In the genomic region with DNA sequence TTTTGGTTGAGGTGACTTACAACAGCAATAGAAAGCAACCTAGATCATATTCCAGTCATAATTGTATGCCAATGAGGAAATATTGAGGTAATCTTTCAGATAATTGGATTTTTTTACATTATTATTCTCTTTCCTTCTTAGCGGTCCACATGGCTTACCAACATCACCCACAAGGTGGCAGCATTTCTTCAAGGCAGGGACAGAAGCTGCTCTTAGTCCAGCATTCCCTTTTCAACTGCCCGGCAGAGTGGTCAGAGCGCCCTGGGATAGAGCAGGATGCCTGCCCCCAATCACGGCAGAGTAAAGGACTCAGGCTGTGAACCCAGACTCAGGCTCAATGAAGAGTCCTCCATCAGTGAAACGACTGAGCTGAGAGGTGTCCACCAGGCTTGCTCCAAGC, we compare ENCODE assay signal across 8 mouse cellular contexts. TPM values are rescaled to one million over a fixed set of nuclear protein-coding genes. Genes with fewer than 3 reads are reported as not detected.
A peak's percentile ranks its signal among the peaks of the same experiment; 100 is the strongest.
DNase-seq lines count a peak whose midpoint lies in the region; ATAC-seq lines count a peak whose summit lies in the region.

No protein-coding gene starts in this region.

- no peak overlapping the region for H3K4me2 ChIP-seq in midbrain, embryonic 16.5 days (ENCODE audit: low read length)
- H3K4me2 ChIP-seq in limb, embryonic 12.5 days: 0 out of 2 replicates have a peak overlapping the region, but pooled peaks have one; percentile 4
- H3K4me2 ChIP-seq in neural tube, embryonic 15.5 days: no peak overlapping the region

- H3K4me1 ChIP-seq in midbrain, embryonic 10.5 days: peaks cover 30% of the 10 kb centered on the region
- H3K4me1 ChIP-seq in midbrain, embryonic 16.5 days (ENCODE audit: control insufficient read depth, insufficient read depth, low read length): peaks cover 8% of the 10 kb centered on the region
- peaks cover 38% of the 10 kb centered on the region for H3K4me1 ChIP-seq in embryonic facial prominence, embryonic 10.5 days
- H3K4me1 ChIP-seq in limb, embryonic 12.5 days (replicated peaks): peaks cover 26% of the 10 kb centered on the region
- peaks cover 19% of the 10 kb centered on the region for H3K4me1 ChIP-seq in neural tube, embryonic 15.5 days

- no peak for ATAC-seq in midbrain, embryonic 16.5 days
- no peak for ATAC-seq in limb, embryonic 12.5 days (ENCODE audit: insufficient number of reproducible peaks, insufficient read depth, low FRiP score, low TSS enrichment, low read depth)
- peak; percentile 58; the same call in 1 of the 2 replicates for ATAC-seq in neural tube, embryonic 15.5 days (ENCODE audit: low FRiP score)

- no peaks in the 10 kb centered on the region for H3K9me3 ChIP-seq in midbrain, embryonic 10.5 days (replicated peaks)
- H3K9me3 ChIP-seq in midbrain, embryonic 16.5 days (replicated peaks; ENCODE audit: control insufficient read depth, low read length, poor library complexity, severe bottlenecking): no peaks in the 10 kb centered on the region
- no peaks in the 10 kb centered on the region for H3K9me3 ChIP-seq in embryonic facial prominence, embryonic 10.5 days
- no peaks in the 10 kb centered on the region for H3K9me3 ChIP-seq in limb, embryonic 12.5 days
- no peaks in the 10 kb centered on the region for H3K9me3 ChIP-seq in neural tube, embryonic 15.5 days (replicated peaks)

- H3K4me3 ChIP-seq in midbrain, embryonic 10.5 days: no peak overlapping the region
- H3K4me3 ChIP-seq in midbrain, embryonic 16.5 days (ENCODE audit: low read depth, low read length): no peak overlapping the region
- 0 out of 2 replicates have a peak overlapping the region, but pooled peaks have one; percentile 63 for H3K4me3 ChIP-seq in embryonic facial prominence, embryonic 10.5 days
- no peak overlapping the region for H3K4me3 ChIP-seq in limb, embryonic 12.5 days (replicated peaks)
- H3K4me3 ChIP-seq in neural tube, embryonic 15.5 days (replicated peaks): no peak overlapping the region

- no peak overlapping the region for H3K27ac ChIP-seq in midbrain, embryonic 10.5 days (replicated peaks)
- H3K27ac ChIP-seq in midbrain, embryonic 16.5 days (ENCODE audit: low read length): no peak overlapping the region
- H3K27ac ChIP-seq in embryonic facial prominence, embryonic 10.5 days (replicated peaks): 0 out of 2 replicates have a peak overlapping the region, but pooled peaks have one; percentile 41
- H3K27ac ChIP-seq in limb, embryonic 12.5 days: no peak overlapping the region
- H3K27ac ChIP-seq in neural tube, embryonic 15.5 days (replicated peaks): no peak overlapping the region

- no peaks in the 10 kb centered on the region for H3K36me3 ChIP-seq in midbrain, embryonic 10.5 days
- H3K36me3 ChIP-seq in midbrain, embryonic 16.5 days (ENCODE audit: control insufficient read depth, insufficient read depth, low read length): no peaks in the 10 kb centered on the region
- no peaks in the 10 kb centered on the region for H3K36me3 ChIP-seq in embryonic facial prominence, embryonic 10.5 days (replicated peaks)
- H3K36me3 ChIP-seq in limb, embryonic 12.5 days: no peaks in the 10 kb centered on the region
- no peaks in the 10 kb centered on the region for H3K36me3 ChIP-seq in neural tube, embryonic 15.5 days

- peaks cover 61% of the 10 kb centered on the region for H3K27me3 ChIP-seq in midbrain, embryonic 10.5 days (ENCODE audit: low read depth, poor library complexity, severe bottlenecking)
- peaks cover 28% of the 10 kb centered on the region for H3K27me3 ChIP-seq in midbrain, embryonic 16.5 days (ENCODE audit: control insufficient read depth, insufficient read depth, low read depth, low read length)
- peaks cover 81% of the 10 kb centered on the region for H3K27me3 ChIP-seq in embryonic facial prominence, embryonic 10.5 days (replicated peaks; ENCODE audit: low read depth, poor library complexity, severe bottlenecking)
- peaks cover 71% of the 10 kb centered on the region for H3K27me3 ChIP-seq in limb, embryonic 12.5 days
- peaks cover 47% of the 10 kb centered on the region for H3K27me3 ChIP-seq in neural tube, embryonic 15.5 days (replicated peaks)

- WGBS in midbrain, embryonic 10.5 days: 4% methylated on average over 5 of the region's 5 CpGs
- WGBS in midbrain, embryonic 16.5 days: 1% methylated on average over 5 of the region's 5 CpGs
- WGBS in embryonic facial prominence, embryonic 10.5 days: 2% methylated on average over 5 of the region's 5 CpGs
- 0% methylated on average over 5 of the region's 5 CpGs for WGBS in limb, embryonic 12.5 days
- 0% methylated on average over 5 of the region's 5 CpGs for WGBS in neural tube, embryonic 15.5 days

- H3K9ac ChIP-seq in midbrain, embryonic 16.5 days (ENCODE audit: low read depth, low read length): no peak overlapping the region
- no peak overlapping the region for H3K9ac ChIP-seq in limb, embryonic 12.5 days (replicated peaks)
- no peak overlapping the region for H3K9ac ChIP-seq in neural tube, embryonic 15.5 days (replicated peaks)

- peak; percentile 80 for DNase-seq in midbrain, embryonic 10.5 days (ENCODE audit: low spot score)
- peak; percentile 38 to 39 for DNase-seq in adrenal gland, postnatal 4 days (ENCODE audit: low spot score in 2 of 2)
- peak; percentile 83 for DNase-seq in embryonic facial prominence, embryonic 10.5 days (ENCODE audit: low spot score)
- peak; percentile 40 for DNase-seq in induced T-regulatory cell, adult 2 months (ENCODE audit: low read depth)
- DNase-seq in T-cell, adult 2 months (ENCODE audit: low spot score): no peak

RNA-seq across cellular contexts. Expression of a gene that starts 1.8 kb away (rescaled TPM):
- polyA plus RNA-seq in midbrain, embryonic 10.5 days (2016; fragmentation: Nextera tagmentation; extraction: Ambion mirVana): 3.5 and 4.9 TPM in 2 replicates
- 0.75 and 1.5 TPM in 2 replicates for polyA plus RNA-seq in midbrain, embryonic 16.5 days (2015; fragmentation: Nextera tagmentation; extraction: Ambion mirVana)
- 1 to 10 TPM; 5.2 to 5.7 TPM for total RNA-seq in adrenal gland, postnatal 4 days (2021)
- 7.1 and 7.6 TPM in 2 replicates for polyA plus RNA-seq in embryonic facial prominence, embryonic 10.5 days (2016; fragmentation: Nextera tagmentation; extraction: Ambion mirVana)
- polyA plus RNA-seq in limb, embryonic 12.5 days (2016; fragmentation: Nextera tagmentation; extraction: Ambion mirVana): 1.4 and 1.7 TPM in 2 replicates
- polyA plus RNA-seq in neural tube, embryonic 15.5 days (2015; fragmentation: Nextera tagmentation; extraction: Ambion mirVana): 2.8 and 3.7 TPM in 2 replicates

RNA-seq across cellular contexts. Expression of a gene that starts 51.1 kb away (rescaled TPM):
- polyA plus RNA-seq in midbrain, embryonic 10.5 days (2016; fragmentation: Nextera tagmentation; extraction: Ambion mirVana): 8.7 and 9.1 TPM in 2 replicates
- polyA plus RNA-seq in midbrain, embryonic 16.5 days (2015; fragmentation: Nextera tagmentation; extraction: Ambion mirVana): 6.8 and 7.0 TPM in 2 replicates
- total RNA-seq in adrenal gland, postnatal 4 days (2021): 10 to 100 TPM; 11.2 to 12.1 TPM
- 10.0 and 10.2 TPM in 2 replicates for polyA plus RNA-seq in embryonic facial prominence, embryonic 10.5 days (2016; fragmentation: Nextera tagmentation; extraction: Ambion mirVana)
- polyA plus RNA-seq in limb, embryonic 12.5 days (2016; fragmentation: Nextera tagmentation; extraction: Ambion mirVana): 9.5 and 10.0 TPM in 2 replicates
- polyA plus RNA-seq in neural tube, embryonic 15.5 days (2015; fragmentation: Nextera tagmentation; extraction: Ambion mirVana): 5.3 and 6.9 TPM in 2 replicates

RNA-seq across cellular contexts. Expression of a gene that starts 59.1 kb away (rescaled TPM):
- polyA plus RNA-seq in midbrain, embryonic 10.5 days (2016; fragmentation: Nextera tagmentation; extraction: Ambion mirVana): 10.2 and 16.1 TPM in 2 replicates
- 14.2 and 14.9 TPM in 2 replicates for polyA plus RNA-seq in midbrain, embryonic 16.5 days (2015; fragmentation: Nextera tagmentation; extraction: Ambion mirVana)
- 10 to 100 TPM; 44.0 to 46.6 TPM for total RNA-seq in adrenal gland, postnatal 4 days (2021)
- 10.9 and 11.0 TPM in 2 replicates for polyA plus RNA-seq in embryonic facial prominence, embryonic 10.5 days (2016; fragmentation: Nextera tagmentation; extraction: Ambion mirVana)
- 11.4 and 14.5 TPM in 2 replicates for polyA plus RNA-seq in limb, embryonic 12.5 days (2016; fragmentation: Nextera tagmentation; extraction: Ambion mirVana)
- 12.7 and 13.5 TPM in 2 replicates for polyA plus RNA-seq in neural tube, embryonic 15.5 days (2015; fragmentation: Nextera tagmentation; extraction: Ambion mirVana)
